Mouse (Mus musculus): Measurements from ENCODE around the gene Polg2.

- TF ChIP-seq EP300 (IDR thresholded peaks at IDR 0.05; ENCODE audit: low read depth) (no peak), CTCF (IDR thresholded peaks at IDR 0.05; ENCODE audit: low read depth) (no peak)
These were observed 48.7 kb upstream of the Polg2 start for GRCm38 (mm10) chr11:106828079-106828478.

Measured in liver, postnatal 0 days (tissue).